Comparison of ENCODE assay signal across 8 mouse cellular contexts in genomic region chr4:133813992-133814803, GRCm38 (mm10). TPM values are rescaled to one million over a fixed set of nuclear protein-coding genes. Genes with fewer than 3 reads are reported as not detected.
DNase-seq lines count a peak whose midpoint lies in the region; ATAC-seq and TF ChIP-seq lines count a peak whose summit lies in the region.

No protein-coding gene starts in this region.

- ATAC-seq in embryonic facial prominence, embryonic 14.5 days (ENCODE audit: low read depth), result peak; percentile 27
- ATAC-seq in limb, embryonic 12.5 days (ENCODE audit: insufficient number of reproducible peaks, insufficient read depth, low FRiP score, low TSS enrichment, low read depth), result peak; percentile 39; the same call in 1 of the 2 replicates
- peak; percentile 64 for ATAC-seq in midbrain, embryonic 14.5 days (ENCODE audit: low FRiP score, low TSS enrichment)

- no peaks in the 10 kb centered on the region for H3K9me3 ChIP-seq in embryonic facial prominence, embryonic 14.5 days (ENCODE audit: control insufficient read depth, low read length)
- H3K9me3 ChIP-seq in limb, embryonic 12.5 days, result no peaks in the 10 kb centered on the region
- no peaks in the 10 kb centered on the region for H3K9me3 ChIP-seq in midbrain, embryonic 14.5 days (ENCODE audit: control insufficient read depth, low read length)

- H3K9ac ChIP-seq in embryonic facial prominence, embryonic 14.5 days (ENCODE audit: low read depth, low read length), result peak overlapping the region; percentile 91
- H3K9ac ChIP-seq in heart, adult 2 months (ENCODE audit: low read depth, low read length), result peak overlapping the region; percentile 76
- peak overlapping the region; percentile 84 for H3K9ac ChIP-seq in limb, embryonic 12.5 days (replicated peaks)
- peak overlapping the region; percentile 80 for H3K9ac ChIP-seq in midbrain, embryonic 14.5 days (replicated peaks; ENCODE audit: low read length)

- intact Hi-C loops in heart, adult 2 months (cut with DNase I), result loop anchor here (1.0 kb wide), 3 partner anchors 60 to 142 kb away; partner anchors contain the start of gene Pigv

- peak; percentile 78 for DNase-seq in 3T3-L1 (ENCODE audit: low read depth, low spot score)
- peak; percentile 72 to 83 for DNase-seq in adrenal gland, postnatal 4 days (ENCODE audit: low spot score in 2 of 2)
- peak; percentile 97 for DNase-seq in embryonic facial prominence, embryonic 14.5 days (ENCODE audit: low spot score)
- DNase-seq in heart, adult 2 months, result peak; percentile 94
- DNase-seq in kidney, adult 8-10 months, result peak; percentile 80 to 85
- DNase-seq in midbrain, embryonic 14.5 days, result peak; percentile 96
- peak; percentile 80 for DNase-seq in spleen, adult 12 weeks (ENCODE audit: low spot score)

- H3K27me3 ChIP-seq in embryonic facial prominence, embryonic 14.5 days (replicated peaks; ENCODE audit: control insufficient read depth, insufficient read depth, low read length), result no peaks in the 10 kb centered on the region
- H3K27me3 ChIP-seq in heart, adult 2 months (ENCODE audit: control insufficient read depth, insufficient read depth, low read length), result no peaks in the 10 kb centered on the region
- no peaks in the 10 kb centered on the region for H3K27me3 ChIP-seq in limb, embryonic 12.5 days
- no peaks in the 10 kb centered on the region; the same call in 1 of the 2 replicates for H3K27me3 ChIP-seq in midbrain, embryonic 14.5 days (ENCODE audit: control insufficient read depth, insufficient read depth, low read length)

- H3K4me2 ChIP-seq in embryonic facial prominence, embryonic 14.5 days (ENCODE audit: low read depth, low read length), result peak overlapping the region; percentile 72
- peak overlapping the region; percentile 58 for H3K4me2 ChIP-seq in limb, embryonic 12.5 days
- peak overlapping the region; percentile 68 for H3K4me2 ChIP-seq in midbrain, embryonic 14.5 days (ENCODE audit: low read length)

- H3K4me1 ChIP-seq in embryonic facial prominence, embryonic 14.5 days (ENCODE audit: control insufficient read depth, insufficient read depth, low read length), result peaks cover 18% of the 10 kb centered on the region
- H3K4me1 ChIP-seq in heart, adult 2 months (ENCODE audit: control insufficient read depth, insufficient read depth, low read length), result peaks cover 12% of the 10 kb centered on the region
- H3K4me1 ChIP-seq in limb, embryonic 12.5 days (replicated peaks), result peaks cover 22% of the 10 kb centered on the region
- H3K4me1 ChIP-seq in midbrain, embryonic 14.5 days (ENCODE audit: control insufficient read depth, insufficient read depth, low read length), result peaks cover 15% of the 10 kb centered on the region; the same call in 1 of the 2 replicates

- H3K36me3 ChIP-seq in embryonic facial prominence, embryonic 14.5 days (ENCODE audit: control insufficient read depth, insufficient read depth, low read length), result no peaks in the 10 kb centered on the region
- peaks cover 8% of the 10 kb centered on the region; the same call in 1 of the 2 replicates for H3K36me3 ChIP-seq in heart, adult 2 months (ENCODE audit: control insufficient read depth, insufficient read depth, low read length)
- H3K36me3 ChIP-seq in limb, embryonic 12.5 days, result no peaks in the 10 kb centered on the region
- H3K36me3 ChIP-seq in midbrain, embryonic 14.5 days (ENCODE audit: control insufficient read depth, insufficient read depth, low read length), result no peaks in the 10 kb centered on the region

- peak; percentile 85 for TF ChIP-seq CTCF in heart, adult 2 months (IDR thresholded peaks at IDR 0.05)

- peak overlapping the region; percentile 100 for H3K27ac ChIP-seq in embryonic facial prominence, embryonic 14.5 days (replicated peaks; ENCODE audit: low read depth, low read length)
- peak overlapping the region; percentile 99 for H3K27ac ChIP-seq in heart, adult 2 months
- H3K27ac ChIP-seq in limb, embryonic 12.5 days, result peak overlapping the region; percentile 100
- peak overlapping the region; percentile 99 for H3K27ac ChIP-seq in midbrain, embryonic 14.5 days (replicated peaks; ENCODE audit: low read depth, low read length)

- under 1% methylated on average over 28 of the region's 80 CpGs for WGBS in embryonic facial prominence, embryonic 14.5 days
- WGBS in heart, adult 2 months, result under 1% methylated on average over 62 of the region's 80 CpGs
- under 1% methylated on average over 65 of the region's 80 CpGs for WGBS in limb, embryonic 12.5 days
- WGBS in midbrain, embryonic 14.5 days, result under 1% methylated on average over 61 of the region's 80 CpGs

- TF ChIP-seq EP300 in heart, adult 2 months (IDR thresholded peaks at IDR 0.05; ENCODE audit: insufficient read depth, low read depth, low read length), result 0 out of 2 replicates have a peak, but pooled peaks have one; percentile 31

- H3K4me3 ChIP-seq in embryonic facial prominence, embryonic 14.5 days (ENCODE audit: low read depth, low read length), result peak overlapping the region; percentile 68
- peak overlapping the region; percentile 87 for H3K4me3 ChIP-seq in heart, adult 2 months
- H3K4me3 ChIP-seq in limb, embryonic 12.5 days (replicated peaks), result peak overlapping the region; percentile 60
- H3K4me3 ChIP-seq in midbrain, embryonic 14.5 days (replicated peaks; ENCODE audit: low read depth, low read length), result peak overlapping the region; percentile 69

- peak; percentile 67 for TF ChIP-seq POLR2A in heart, adult 2 months (IDR thresholded peaks at IDR 0.05; ENCODE audit: insufficient read depth, low read depth, low read length)

- H3K79me2 ChIP-seq in heart, adult 2 months (replicated peaks; ENCODE audit: control insufficient read depth, insufficient read depth, low read length), result no peaks in the 10 kb centered on the region

RNA-seq across cellular contexts. Expression of gene Arid1a, which starts 57.6 kb away (rescaled TPM):
- total RNA-seq in adrenal gland, postnatal 4 days (2021), result 10 to 100 TPM; 77.3 to 89.1 TPM
- 29.1 and 29.6 TPM in 2 replicates for polyA plus RNA-seq in embryonic facial prominence, embryonic 14.5 days (2014; fragmentation: Nextera tagmentation; extraction: Ambion mirVana)
- total RNA-seq in heart, adult 2 months (2021), result 10 to 100 TPM; 34.2 to 38.0 TPM
- polyA plus RNA-seq in heart, adult 2 months (2012; rRNA removed), result 27.8 and 28.1 TPM in 2 replicates
- polyA plus RNA-seq in limb, embryonic 12.5 days (2016; fragmentation: Nextera tagmentation; extraction: Ambion mirVana), result 39.6 and 41.6 TPM in 2 replicates
- 38.5 and 46.7 TPM in 2 replicates for polyA plus RNA-seq in midbrain, embryonic 14.5 days (2014; fragmentation: Nextera tagmentation; extraction: Ambion mirVana)

Comparison
In these comparisons a context has a peak if more than half of its experiments do, and no peak if none do; other contexts are left out.
1. Peak in every context shown above with its lines: DNase-seq, ATAC-seq, H3K4me3 ChIP-seq and H3K27ac ChIP-seq.